Mouse (Mus musculus) hindbrain, embryonic 12.5 days (tissue): ENCODE data around the gene Kmt5c. TPM values are rescaled to one million over a fixed set of nuclear protein-coding genes. Genes with fewer than 3 reads are reported as not detected.

Experiments used
- ATAC-seq: fragments of 200-750 bp; cut with Nextera tagmentation; 2 replicates; pipeline ENCODE4 v1.8.0; 2017; ENCODE audit warnings: moderate TSS enrichment; ENCODE audit not compliant: low FRiP score
- H3K27ac ChIP-seq: fragments of 300-500 bp; sonication (generic); 2 replicates; pipeline ENCODE4 v1.5.1; 2016; ENCODE audit warnings: mild to moderate bottlenecking
- H3K27me3 ChIP-seq: fragments of 300-500 bp; sonication (generic); 2 replicates; pipeline ENCODE4 v1.6.1; 2016; ENCODE audit warnings: mild to moderate bottlenecking
- H3K36me3 ChIP-seq: fragments of 300-500 bp; sonication (generic); 2 replicates; pipeline ENCODE4 v1.6.1; 2016; ENCODE audit warnings: mild to moderate bottlenecking
- H3K4me1 ChIP-seq: fragments of 300-500 bp; sonication (generic); 2 replicates; pipeline ENCODE4 v1.6.1; 2016
- H3K4me2 ChIP-seq: fragments of 300-500 bp; sonication (generic); replicated peaks from 2 replicates; pipeline ENCODE4 v1.6.1; 2016; ENCODE audit warnings: mild to moderate bottlenecking
- H3K4me3 ChIP-seq: fragments of 300-500 bp; sonication (generic); 2 replicates; pipeline ENCODE4 v1.5.1; 2016; ENCODE audit warnings: mild to moderate bottlenecking
- H3K9ac ChIP-seq: fragments of 300-500 bp; sonication (generic); 2 replicates; pipeline ENCODE4 v1.6.1; 2016; ENCODE audit warnings: mild to moderate bottlenecking, moderate library complexity
- H3K9me3 ChIP-seq: fragments of 300-500 bp; sonication (generic); replicated peaks from 2 replicates; pipeline ENCODE4 v1.6.1; 2016; ENCODE audit warnings: mild to moderate bottlenecking
- WGBS: fragments of 180-500 bp; shearing (Covaris S2); methylation state at CpG from one replicate; pipeline ENCODE4 v1.1.7; 2016; 5-methylcytosine and 5-hydroxymethylcytosine counted together
- polyA plus RNA-seq: library from polyadenylated mRNA; unstranded; fragments of >200 nt; fragmentation: Nextera tagmentation; extraction: Ambion mirVana; gene quantifications from 2 replicates; pipeline ENCODE4 v1.2.1, GENCODE M21; 2016

The Kmt5c gene
- 87.5 and 91.5 TPM in 2 replicates for polyA plus RNA-seq

- Histone ChIP-seq H3K27ac (peak within 1 kb of the TSS; percentile 91), H3K4me2 (peak within 1 kb of the TSS; percentile 88), H3K4me3 (peak within 1 kb of the TSS; percentile 64), H3K4me1 (peaks cover 35% of the 10 kb centered on the region), H3K27me3 (no peaks in the 10 kb centered on the region), H3K9me3 (no peaks in the 10 kb centered on the region), H3K9ac (peak within 1 kb of the TSS; percentile 90), H3K36me3 (peaks cover 17% of the 10 kb centered on the region)
- peak; percentile 98 for ATAC-seq
- under 1% methylated on average over 35 of the region's 44 CpGs for WGBS
Observed at GRCm38 (mm10) chr7:4739544-4740275, at the start of gene Kmt5c. Gene Kmt5c (plus strand): TSS chr7:4740115.

- Histone ChIP-seq H3K4me2 (peak within 1 kb of the TSS; percentile 61), H3K36me3 (peaks cover 27% of the 10 kb centered on the region)
- WGBS = 0% methylated on average over 4 of the region's 18 CpGs
Observed at GRCm38 (mm10) chr7:4690387-4690786, 49.5 kb upstream of the Kmt5c start, which contains the start of gene Brsk1. Gene Brsk1 (plus strand): TSS chr7:4690604.

GRCm38 (mm10) chr7:4690951-4691653 lies 48.8 kb upstream of the Kmt5c start:
- ATAC-seq = peak; percentile 69
- Histone ChIP-seq H3K27me3 (no peaks in the 10 kb centered on the region), H3K4me1 (peaks cover 13% of the 10 kb centered on the region), H3K9me3 (no peaks in the 10 kb centered on the region), H3K4me3 (peak overlapping the region; percentile 99), H3K9ac (peak overlapping the region; percentile 100), H3K4me2 (peak overlapping the region; percentile 61), H3K36me3 (peaks cover 34% of the 10 kb centered on the region), H3K27ac (peak overlapping the region; percentile 97)
- WGBS = 2% methylated on average over 32 of the region's 35 CpGs

More at GRCm38 (mm10) chr7:4690387-4690786, 49.5 kb upstream of the Kmt5c start, which contains the start of gene Brsk1:
- Histone ChIP-seq H3K9ac (peak within 1 kb of the TSS; percentile 100), H3K4me3 (peak within 1 kb of the TSS; percentile 99), H3K9me3 (no peaks in the 10 kb centered on the region), H3K4me1 (peaks cover 13% of the 10 kb centered on the region), H3K27me3 (no peaks in the 10 kb centered on the region), H3K27ac (peak within 1 kb of the TSS; percentile 97)
- peak; percentile 88 for ATAC-seq

GRCm38 (mm10) chr7:4693004-4693403 lies 46.9 kb upstream of the Kmt5c start:
- peaks cover 46% of the 10 kb centered on the region for H3K36me3 ChIP-seq
- WGBS = 75% methylated on average over 6 of the region's 6 CpGs

GRCm38 (mm10) chr7:4702334-4702733 lies 37.6 kb upstream of the Kmt5c start:
- H3K4me1 ChIP-seq = peaks cover 5% of the 10 kb centered on the region; the same call in 1 of the 2 replicates
- no peak overlapping the region for H3K27ac ChIP-seq
- no peaks in the 10 kb centered on the region for H3K27me3 ChIP-seq
- no peak overlapping the region for H3K4me3 ChIP-seq
- ATAC-seq = no peak
- peaks cover 91% of the 10 kb centered on the region for H3K36me3 ChIP-seq
- 32% methylated on average over 8 of the region's 8 CpGs for WGBS
- no peaks in the 10 kb centered on the region for H3K9me3 ChIP-seq
- 0 out of 2 replicates have a peak overlapping the region, but pooled peaks have one; percentile 8 for H3K9ac ChIP-seq
- no peak overlapping the region for H3K4me2 ChIP-seq

More at GRCm38 (mm10) chr7:4693004-4693403, 46.9 kb upstream of the Kmt5c start:
- no peaks in the 10 kb centered on the region for H3K27me3 ChIP-seq
- no peaks in the 10 kb centered on the region for H3K9me3 ChIP-seq
- H3K4me2 ChIP-seq = no peak overlapping the region
- no peak overlapping the region for H3K27ac ChIP-seq
- H3K9ac ChIP-seq = no peak overlapping the region
- peaks cover 13% of the 10 kb centered on the region for H3K4me1 ChIP-seq
- H3K4me3 ChIP-seq = no peak overlapping the region
- ATAC-seq = no peak

GRCm38 (mm10) chr7:4703195-4703594 lies 36.7 kb upstream of the Kmt5c start:
- H3K4me1 ChIP-seq = peaks cover 5% of the 10 kb centered on the region; the same call in 1 of the 2 replicates
- peaks cover 92% of the 10 kb centered on the region for H3K36me3 ChIP-seq
- ATAC-seq = no peak
- no peak overlapping the region for H3K9ac ChIP-seq
- WGBS = 96% methylated on average over 7 of the region's 7 CpGs
- H3K27ac ChIP-seq = no peak overlapping the region
- H3K4me2 ChIP-seq = no peak overlapping the region
- H3K9me3 ChIP-seq = no peaks in the 10 kb centered on the region
- H3K27me3 ChIP-seq = no peaks in the 10 kb centered on the region
- H3K4me3 ChIP-seq = no peak overlapping the region

GRCm38 (mm10) chr7:4705098-4705497 lies 34.8 kb upstream of the Kmt5c start:
- no peak for ATAC-seq
- Histone ChIP-seq H3K4me3 (no peak overlapping the region), H3K36me3 (peaks cover 93% of the 10 kb centered on the region), H3K4me2 (no peak overlapping the region), H3K4me1 (peaks cover 5% of the 10 kb centered on the region; the same call in 1 of the 2 replicates), H3K27ac (no peak overlapping the region), H3K9me3 (no peaks in the 10 kb centered on the region), H3K27me3 (no peaks in the 10 kb centered on the region), H3K9ac (no peak overlapping the region)
- WGBS = 39% methylated on average over 18 of the region's 18 CpGs

GRCm38 (mm10) chr7:4712594-4712993 lies 27.3 kb upstream of the Kmt5c start:
- no peaks in the 10 kb centered on the region for H3K9me3 ChIP-seq
- no peaks in the 10 kb centered on the region for H3K27me3 ChIP-seq
- H3K4me1 ChIP-seq = no peaks in the 10 kb centered on the region
- ATAC-seq = no peak
- H3K9ac ChIP-seq = no peak overlapping the region
- WGBS = 91% methylated on average over 3 of the region's 3 CpGs
- H3K4me3 ChIP-seq = no peak overlapping the region
- no peak overlapping the region for H3K27ac ChIP-seq
- peaks cover 97% of the 10 kb centered on the region for H3K36me3 ChIP-seq
- no peak overlapping the region for H3K4me2 ChIP-seq

- Histone ChIP-seq H3K9ac (no peak overlapping the region), H3K27ac (no peak overlapping the region), H3K4me3 (no peak overlapping the region), H3K27me3 (no peaks in the 10 kb centered on the region), H3K9me3 (no peaks in the 10 kb centered on the region), H3K4me2 (no peak overlapping the region), H3K36me3 (peaks cover 54% of the 10 kb centered on the region), H3K4me1 (no peaks in the 10 kb centered on the region)
- no peak for ATAC-seq
- 74% methylated on average over 6 of the region's 6 CpGs for WGBS
Observed at GRCm38 (mm10) chr7:4716955-4717354, 23.0 kb upstream of the Kmt5c start.

GRCm38 (mm10) chr7:4719276-4719675 lies 20.6 kb upstream of the Kmt5c start:
- peaks cover 30% of the 10 kb centered on the region for H3K36me3 ChIP-seq
- 96% methylated on average over 3 of the region's 3 CpGs for WGBS
- H3K9ac ChIP-seq = no peak overlapping the region
- H3K4me3 ChIP-seq = no peak overlapping the region
- no peak overlapping the region for H3K27ac ChIP-seq
- H3K4me1 ChIP-seq = no peaks in the 10 kb centered on the region
- H3K9me3 ChIP-seq = no peaks in the 10 kb centered on the region
- ATAC-seq = no peak
- H3K27me3 ChIP-seq = no peaks in the 10 kb centered on the region
- H3K4me2 ChIP-seq = no peak overlapping the region

- H3K9me3 ChIP-seq = no peaks in the 10 kb centered on the region
- peak overlapping the region; percentile 51 for H3K4me2 ChIP-seq
- peaks cover 3% of the 10 kb centered on the region; the same call in 1 of the 2 replicates for H3K27me3 ChIP-seq
- H3K36me3 ChIP-seq = no peaks in the 10 kb centered on the region
- H3K9ac ChIP-seq = peak overlapping the region; percentile 43; the same call in 1 of the 2 replicates
- peak overlapping the region; percentile 19; the same call in 1 of the 2 replicates for H3K4me3 ChIP-seq
- 37% methylated on average over 12 of the region's 12 CpGs for WGBS
- 0 out of 2 replicates have a peak, but pooled peaks have one; percentile 51 for ATAC-seq
- H3K4me1 ChIP-seq = no peaks in the 10 kb centered on the region
- no peak overlapping the region for H3K27ac ChIP-seq
Observed at GRCm38 (mm10) chr7:4723508-4723907, 16.4 kb upstream of the Kmt5c start.

- Histone ChIP-seq H3K4me1 (no peaks in the 10 kb centered on the region), H3K27me3 (peaks cover 3% of the 10 kb centered on the region; the same call in 1 of the 2 replicates), H3K36me3 (no peaks in the 10 kb centered on the region), H3K9ac (no peak overlapping the region), H3K4me2 (no peak overlapping the region), H3K4me3 (no peak overlapping the region), H3K27ac (no peak overlapping the region), H3K9me3 (no peaks in the 10 kb centered on the region)
- 74% methylated on average over 3 of the region's 3 CpGs for WGBS
- ATAC-seq = no peak
Observed at GRCm38 (mm10) chr7:4724359-4724758, 15.6 kb upstream of the Kmt5c start.
